Mouse (Mus musculus): ENCODE data around the gene Shb. TPM values are rescaled to one million over a fixed set of nuclear protein-coding genes. Genes with fewer than 3 reads are reported as not detected.

Gene Shb
- polyA plus RNA-seq, 1 experiment from 2014 or later = 8.7 TPM

DNA sequence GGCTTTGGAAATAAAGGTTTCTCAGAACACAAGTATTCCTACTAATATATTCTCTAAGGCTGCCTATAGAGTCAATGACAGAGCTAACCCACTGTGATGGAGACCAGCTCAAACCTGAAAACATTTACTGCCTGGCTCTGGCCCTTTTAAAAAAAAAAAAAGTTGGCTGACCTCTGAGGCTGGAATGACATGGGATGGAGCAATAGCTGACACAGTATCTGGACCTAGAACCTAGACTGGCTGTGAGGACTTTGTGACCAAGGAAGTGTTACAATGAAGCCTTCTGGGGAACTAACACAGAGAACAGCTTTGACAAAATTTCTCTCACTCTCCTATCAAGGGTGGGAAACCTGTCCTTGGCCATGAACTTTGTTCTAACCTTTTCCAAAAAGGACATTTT lies 9.3 kb downstream of the Shb start:
- no peaks in the 10 kb centered on the region for H3K9me3 ChIP-seq (ENCODE audit: control insufficient read depth, low read length)
- no peak overlapping the region for H3K4me2 ChIP-seq (replicated peaks)
- no peaks in the 10 kb centered on the region for H3K27me3 ChIP-seq (ENCODE audit: control insufficient read depth, insufficient read depth, low read length)
- ATAC-seq (ENCODE audit: low FRiP score) (no peak), DNase-seq (ENCODE audit: low spot score) (no peak)
- no peak overlapping the region for H3K4me3 ChIP-seq (replicated peaks; ENCODE audit: low read length)
- no peaks in the 10 kb centered on the region for H3K36me3 ChIP-seq (replicated peaks; ENCODE audit: control insufficient read depth, insufficient read depth)
- peaks cover 18% of the 10 kb centered on the region for H3K4me1 ChIP-seq (replicated peaks; ENCODE audit: control insufficient read depth, insufficient read depth, low read length)
- no peak overlapping the region for H3K9ac ChIP-seq
- no peak overlapping the region for H3K27ac ChIP-seq

- 78% methylated on average over 4 of the region's 4 CpGs for WGBS
- Histone ChIP-seq H3K27ac (no peak overlapping the region), H3K27me3 (ENCODE audit: control insufficient read depth, insufficient read depth, low read length) (no peaks in the 10 kb centered on the region), H3K4me2 (replicated peaks) (no peak overlapping the region), H3K36me3 (replicated peaks; ENCODE audit: control insufficient read depth, insufficient read depth) (no peaks in the 10 kb centered on the region), H3K9ac (no peak overlapping the region), H3K4me3 (replicated peaks; ENCODE audit: low read length) (no peak overlapping the region), H3K9me3 (ENCODE audit: control insufficient read depth, low read length) (no peaks in the 10 kb centered on the region), H3K4me1 (replicated peaks; ENCODE audit: control insufficient read depth, insufficient read depth, low read length) (peaks cover 13% of the 10 kb centered on the region)
- ATAC-seq (ENCODE audit: low FRiP score) = no peak
- DNase-seq (ENCODE audit: low spot score) = no peak
These were observed 9.7 kb downstream of the Shb start for GRCm38 (mm10) chr4:45522583-45522900.

GRCm38 (mm10) chr4:45521705-45522582 lies 10.3 kb downstream of the Shb start:
- no peaks in the 10 kb centered on the region for H3K36me3 ChIP-seq (replicated peaks; ENCODE audit: control insufficient read depth, insufficient read depth)
- no peak for ATAC-seq (ENCODE audit: low FRiP score)
- no peak overlapping the region for H3K27ac ChIP-seq
- no peak for DNase-seq (ENCODE audit: low spot score)
- no peaks in the 10 kb centered on the region for H3K9me3 ChIP-seq (ENCODE audit: control insufficient read depth, low read length)
- H3K4me1 ChIP-seq (replicated peaks; ENCODE audit: control insufficient read depth, insufficient read depth, low read length) = peaks cover 9% of the 10 kb centered on the region; the same call in 1 of the 2 replicates
- H3K9ac ChIP-seq = no peak overlapping the region
- no peak overlapping the region for H3K4me2 ChIP-seq (replicated peaks)
- no peak overlapping the region for H3K4me3 ChIP-seq (replicated peaks; ENCODE audit: low read length)
- whole genome bisulfite sequencing = 51% methylated on average over 9 of the region's 9 CpGs
- no peaks in the 10 kb centered on the region for H3K27me3 ChIP-seq (ENCODE audit: control insufficient read depth, insufficient read depth, low read length)

- Histone ChIP-seq H3K4me3 (replicated peaks; ENCODE audit: low read length) (no peak overlapping the region), H3K36me3 (replicated peaks; ENCODE audit: control insufficient read depth, insufficient read depth) (no peaks in the 10 kb centered on the region)
- WGBS = 87% methylated on average over 8 of the region's 8 CpGs
These were observed 11.9 kb downstream of the Shb start for GRCm38 (mm10) chr4:45520375-45520774.

DNA sequence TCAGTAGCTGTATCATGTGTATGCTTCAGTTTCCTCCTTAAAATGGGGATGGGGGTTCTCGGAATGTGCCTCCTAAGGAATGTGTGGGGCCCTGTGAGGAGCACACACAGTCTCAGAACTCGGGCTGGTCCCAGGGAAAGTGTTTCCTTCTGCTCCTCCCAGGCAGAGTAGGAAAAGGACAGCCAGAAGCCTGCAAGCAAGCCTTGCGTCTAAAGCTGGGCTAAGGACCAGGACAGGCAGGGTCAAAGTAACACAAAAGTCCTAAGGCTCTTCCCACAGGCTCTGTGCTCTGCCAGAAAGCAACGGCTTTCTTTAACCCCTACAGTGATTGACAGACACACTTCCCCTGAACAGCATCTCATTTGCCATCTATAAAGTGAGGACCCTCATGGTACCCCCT lies 14.9 kb downstream of the Shb start:
- H3K36me3 ChIP-seq (replicated peaks; ENCODE audit: control insufficient read depth, insufficient read depth) = no peaks in the 10 kb centered on the region
- 41% methylated on average over 4 of the region's 4 CpGs for WGBS
- peaks cover 19% of the 10 kb centered on the region for H3K4me1 ChIP-seq (replicated peaks; ENCODE audit: control insufficient read depth, insufficient read depth, low read length)
- no peaks in the 10 kb centered on the region for H3K9me3 ChIP-seq (ENCODE audit: control insufficient read depth, low read length)
- no peak overlapping the region for H3K9ac ChIP-seq
- no peak overlapping the region for H3K27ac ChIP-seq
- no peaks in the 10 kb centered on the region for H3K27me3 ChIP-seq (ENCODE audit: control insufficient read depth, insufficient read depth, low read length)
- no peak overlapping the region for H3K4me3 ChIP-seq (replicated peaks; ENCODE audit: low read length)
- no peak for DNase-seq (ENCODE audit: low spot score)
- no peak for ATAC-seq (ENCODE audit: low FRiP score)
- H3K4me2 ChIP-seq (replicated peaks) = no peak overlapping the region

More at GRCm38 (mm10) chr4:45520375-45520774, 11.9 kb downstream of the Shb start:
- Histone ChIP-seq H3K9me3 (ENCODE audit: control insufficient read depth, low read length) (no peaks in the 10 kb centered on the region), H3K27me3 (ENCODE audit: control insufficient read depth, insufficient read depth, low read length) (no peaks in the 10 kb centered on the region), H3K9ac (no peak overlapping the region), H3K27ac (no peak overlapping the region), H3K4me2 (replicated peaks) (no peak overlapping the region), H3K4me1 (replicated peaks; ENCODE audit: control insufficient read depth, insufficient read depth, low read length) (0 out of 2 replicates have a peak, but pooled peaks cover 4% of the 10 kb centered on the region)
- DNase-seq (ENCODE audit: low spot score) = no peak
- no peak for ATAC-seq (ENCODE audit: low FRiP score)

DNA sequence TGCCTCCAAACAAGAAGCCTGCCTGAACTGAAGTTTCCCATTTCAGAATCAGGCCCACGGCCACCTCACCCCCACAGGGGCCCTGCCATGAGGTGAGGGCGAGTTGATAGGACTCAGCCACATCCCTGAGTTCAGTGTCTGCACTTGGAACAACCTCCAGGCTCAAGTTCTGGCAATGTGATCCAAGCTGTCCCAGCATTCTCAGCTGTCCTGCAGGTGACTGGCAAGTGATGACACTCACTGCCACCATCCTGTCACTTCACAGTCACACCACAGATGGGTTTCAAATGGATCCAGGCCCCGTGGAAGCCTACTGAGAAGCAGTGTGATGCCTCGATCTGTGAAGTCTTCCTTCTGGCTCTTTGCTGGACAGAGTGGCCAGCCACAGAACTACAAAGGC lies 16.4 kb downstream of the Shb start:
- Histone ChIP-seq H3K27me3 (ENCODE audit: control insufficient read depth, insufficient read depth, low read length) (no peaks in the 10 kb centered on the region), H3K4me2 (replicated peaks) (no peak overlapping the region), H3K4me1 (replicated peaks; ENCODE audit: control insufficient read depth, insufficient read depth, low read length) (peaks cover 16% of the 10 kb centered on the region), H3K9me3 (ENCODE audit: control insufficient read depth, low read length) (no peaks in the 10 kb centered on the region), H3K27ac (no peak overlapping the region), H3K9ac (no peak overlapping the region), H3K4me3 (replicated peaks; ENCODE audit: low read length) (no peak overlapping the region), H3K36me3 (replicated peaks; ENCODE audit: control insufficient read depth, insufficient read depth) (no peaks in the 10 kb centered on the region)
- DNase-seq (ENCODE audit: low spot score) = no peak
- ATAC-seq (ENCODE audit: low FRiP score) = no peak
- WGBS = 67% methylated on average over 4 of the region's 4 CpGs

GRCm38 (mm10) chr4:45514406-45514805 lies 17.9 kb downstream of the Shb start:
- Histone ChIP-seq H3K4me1 (replicated peaks; ENCODE audit: control insufficient read depth, insufficient read depth, low read length) (peaks cover 18% of the 10 kb centered on the region), H3K4me2 (replicated peaks) (peak overlapping the region; percentile 24; the same call in 1 of the 2 replicates), H3K9me3 (ENCODE audit: control insufficient read depth, low read length) (no peaks in the 10 kb centered on the region), H3K36me3 (replicated peaks; ENCODE audit: control insufficient read depth, insufficient read depth) (no peaks in the 10 kb centered on the region), H3K27ac (0 out of 2 replicates have a peak overlapping the region, but pooled peaks have one; percentile 43), H3K9ac (peak overlapping the region; percentile 22; the same call in 1 of the 2 replicates), H3K4me3 (replicated peaks; ENCODE audit: low read length) (no peak overlapping the region), H3K27me3 (ENCODE audit: control insufficient read depth, insufficient read depth, low read length) (no peaks in the 10 kb centered on the region)
- DNase-seq (ENCODE audit: low spot score) (no peak), ATAC-seq (ENCODE audit: low FRiP score) (no peak)
- 10% methylated on average over 7 of the region's 7 CpGs for WGBS

GRCm38 (mm10) chr4:45513791-45514293 lies 18.4 kb downstream of the Shb start:
- H3K4me1 ChIP-seq (replicated peaks; ENCODE audit: control insufficient read depth, insufficient read depth, low read length) = peaks cover 22% of the 10 kb centered on the region
- peak overlapping the region; percentile 22; the same call in 1 of the 2 replicates for H3K9ac ChIP-seq
- no peaks in the 10 kb centered on the region for H3K27me3 ChIP-seq (ENCODE audit: control insufficient read depth, insufficient read depth, low read length)
- DNase-seq (ENCODE audit: low spot score) = no peak
- H3K36me3 ChIP-seq (replicated peaks; ENCODE audit: control insufficient read depth, insufficient read depth) = no peaks in the 10 kb centered on the region
- peak overlapping the region; percentile 24 for H3K4me2 ChIP-seq (replicated peaks)
- peak; percentile 47; the same call in 1 of the 2 replicates for ATAC-seq (ENCODE audit: low FRiP score)
- H3K27ac ChIP-seq = peak overlapping the region; percentile 43; the same call in 1 of the 2 replicates
- H3K9me3 ChIP-seq (ENCODE audit: control insufficient read depth, low read length) = no peaks in the 10 kb centered on the region
- WGBS = 0% methylated on average over 10 of the region's 10 CpGs
- no peak overlapping the region for H3K4me3 ChIP-seq (replicated peaks; ENCODE audit: low read length)

GRCm38 (mm10) chr4:45513340-45513739 lies 18.9 kb downstream of the Shb start:
- H3K36me3 ChIP-seq (replicated peaks; ENCODE audit: control insufficient read depth, insufficient read depth) = no peaks in the 10 kb centered on the region
- H3K4me3 ChIP-seq (replicated peaks; ENCODE audit: low read length) = no peak overlapping the region
- WGBS = 66% methylated on average over 2 of the region's 2 CpGs
- no peaks in the 10 kb centered on the region for H3K27me3 ChIP-seq (ENCODE audit: control insufficient read depth, insufficient read depth, low read length)
- DNase-seq (ENCODE audit: low spot score) (no peak), ATAC-seq (ENCODE audit: low FRiP score) (no peak)
- H3K4me1 ChIP-seq (replicated peaks; ENCODE audit: control insufficient read depth, insufficient read depth, low read length) = peaks cover 27% of the 10 kb centered on the region
- H3K9me3 ChIP-seq (ENCODE audit: control insufficient read depth, low read length) = no peaks in the 10 kb centered on the region
- 0 out of 2 replicates have a peak overlapping the region, but pooled peaks have one; percentile 43 for H3K27ac ChIP-seq
- 0 out of 2 replicates have a peak overlapping the region, but pooled peaks have one; percentile 24 for H3K4me2 ChIP-seq (replicated peaks)
- H3K9ac ChIP-seq = peak overlapping the region; percentile 22; the same call in 1 of the 2 replicates
